7 mouse cellular contexts compared by ENCODE assay signal in the genomic region with DNA sequence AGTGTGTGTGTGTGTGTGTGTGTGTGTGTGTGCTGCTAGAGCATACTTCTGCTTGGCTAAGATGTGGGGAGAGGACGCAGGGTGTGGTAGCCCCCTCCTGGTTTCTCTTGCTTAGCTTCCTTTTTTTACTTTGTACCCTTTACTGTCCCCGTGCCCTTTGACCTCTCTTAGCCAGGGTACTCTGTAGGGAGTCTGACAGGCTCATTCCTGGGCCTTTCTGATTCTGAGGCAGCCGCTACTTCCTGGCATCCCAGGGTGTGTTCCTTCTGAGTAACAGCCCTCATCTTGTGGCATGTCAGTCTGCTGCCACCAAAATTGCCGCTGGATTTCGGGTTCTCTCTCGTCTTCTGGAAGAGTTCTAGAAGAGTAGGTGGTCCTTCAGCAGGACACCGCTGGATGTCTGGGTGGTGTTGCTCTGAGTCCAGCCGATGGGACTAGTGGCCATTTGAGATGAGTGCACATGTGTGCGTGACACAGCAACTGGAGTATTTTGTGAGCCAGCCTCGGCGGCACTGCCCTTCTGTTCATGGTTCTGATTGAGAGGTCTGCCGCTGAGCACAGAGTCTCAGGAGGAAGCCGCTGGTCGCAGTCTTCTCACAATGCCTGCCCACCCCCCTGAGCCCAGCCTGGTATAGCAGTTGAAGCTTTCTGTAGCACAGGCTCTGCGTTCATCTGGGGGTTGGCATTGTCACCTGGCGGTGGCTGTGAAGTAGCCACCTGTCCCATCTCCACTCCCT. TPM values are rescaled to one million over a fixed set of nuclear protein-coding genes. Genes with fewer than 3 reads are reported as not detected.
DNase-seq lines count a peak whose midpoint lies in the region; ATAC-seq and TF ChIP-seq lines count a peak whose summit lies in the region.

No protein-coding gene starts in this region.

- H3K9ac ChIP-seq in embryonic facial prominence, embryonic 14.5 days (ENCODE audit: low read depth, low read length), result peak overlapping the region; percentile 44
- H3K9ac ChIP-seq in intestine, embryonic 16.5 days (ENCODE audit: low read depth, low read length), result peak overlapping the region; percentile 50

- peaks cover 89% of the 10 kb centered on the region for H3K79me2 ChIP-seq in myocyte (ENCODE audit: control insufficient read depth, insufficient read depth)

- H3K27ac ChIP-seq in embryonic facial prominence, embryonic 14.5 days (replicated peaks; ENCODE audit: low read depth, low read length), result peak overlapping the region; percentile 85
- peak overlapping the region; percentile 91 for H3K27ac ChIP-seq in intestine, embryonic 16.5 days (ENCODE audit: low read length)

- peak overlapping the region; percentile 46 for H3K4me2 ChIP-seq in embryonic facial prominence, embryonic 14.5 days (ENCODE audit: low read depth, low read length)
- H3K4me2 ChIP-seq in intestine, embryonic 16.5 days (ENCODE audit: low read depth, low read length), result peak overlapping the region; percentile 32
- H3K4me2 ChIP-seq in myocyte (ENCODE audit: low read depth), result peak overlapping the region; percentile 81

- H3K4me1 ChIP-seq in embryonic facial prominence, embryonic 14.5 days (ENCODE audit: control insufficient read depth, insufficient read depth, low read length), result peaks cover 38% of the 10 kb centered on the region
- peaks cover 48% of the 10 kb centered on the region for H3K4me1 ChIP-seq in intestine, embryonic 16.5 days (ENCODE audit: control insufficient read depth, insufficient read depth, low read length)

- no peaks in the 10 kb centered on the region for H3K27me3 ChIP-seq in embryonic facial prominence, embryonic 14.5 days (replicated peaks; ENCODE audit: control insufficient read depth, insufficient read depth, low read length)
- no peaks in the 10 kb centered on the region for H3K27me3 ChIP-seq in intestine, embryonic 16.5 days (replicated peaks; ENCODE audit: control insufficient read depth, insufficient read depth, low read length)
- no peaks in the 10 kb centered on the region for H3K27me3 ChIP-seq in myocyte (ENCODE audit: control insufficient read depth, insufficient read depth, insufficient read length)

- H3K4me3 ChIP-seq in embryonic facial prominence, embryonic 14.5 days (ENCODE audit: low read depth, low read length), result no peak overlapping the region; the same call in 1 of the 2 replicates
- H3K4me3 ChIP-seq in intestine, embryonic 16.5 days (ENCODE audit: low read length), result peak overlapping the region; percentile 4; the same call in 1 of the 2 replicates
- peak overlapping the region; percentile 19 for H3K4me3 ChIP-seq in myocyte

- H3K36me3 ChIP-seq in embryonic facial prominence, embryonic 14.5 days (ENCODE audit: control insufficient read depth, insufficient read depth, low read length), result no peaks in the 10 kb centered on the region
- no peaks in the 10 kb centered on the region for H3K36me3 ChIP-seq in intestine, embryonic 16.5 days (ENCODE audit: control insufficient read depth, insufficient read depth, low read length)
- no peaks in the 10 kb centered on the region for H3K36me3 ChIP-seq in myocyte (ENCODE audit: control insufficient read depth, insufficient read depth)

- TF ChIP-seq POLR2A in myocyte (IDR thresholded peaks at IDR 0.05; ENCODE audit: insufficient read length, low read depth), result no peak

- 16% methylated on average over 16 of the region's 16 CpGs for WGBS in embryonic facial prominence, embryonic 14.5 days
- WGBS in intestine, embryonic 16.5 days, result 16% methylated on average over 16 of the region's 16 CpGs

- H3K9me3 ChIP-seq in embryonic facial prominence, embryonic 14.5 days (ENCODE audit: control insufficient read depth, low read length), result no peaks in the 10 kb centered on the region
- H3K9me3 ChIP-seq in intestine, embryonic 16.5 days (ENCODE audit: control insufficient read depth, low read length), result no peaks in the 10 kb centered on the region

- DNase-seq in 3134 (ENCODE audit: extremely low read depth, insufficient read length, low spot score) (peak; percentile 60), 416B (ENCODE audit: low read depth) (peak; percentile 57)
- DNase-seq in embryonic facial prominence, embryonic 14.5 days (ENCODE audit: low spot score), result no peak
- no peak for DNase-seq in adrenal gland, adult (ENCODE audit: inconsistent age in 2 of 2, low spot score in 1 of 2)
- DNase-seq in cerebellum, postnatal 10 days, result no peak

- peak overlapping the region; percentile 8 for H3ac ChIP-seq in myocyte (ENCODE audit: control insufficient read depth, insufficient read length)

- peak; percentile 26; the same call in 1 of the 2 replicates for ATAC-seq in embryonic facial prominence, embryonic 14.5 days (ENCODE audit: low read depth)
- peak; percentile 42 for ATAC-seq in intestine, embryonic 16.5 days

TF ChIP-seq in myocyte, 11 proteins besides CTCF, POLR2A, EP300 and RAD21:
- TF ChIP-seq SRF (IDR thresholded peaks at IDR 0.05; ENCODE audit: control insufficient read depth, insufficient read length, low read depth), result no peak
- peak in 2 of 3 experiments; percentile 37 to 49 for TF ChIP-seq MYOD1 (IDR thresholded peaks at IDR 0.05; ENCODE audit: control insufficient read depth in 1 of 3, insufficient read length in 2 of 3, low read depth in 2 of 3)
- peak; percentile 46 for TF ChIP-seq POLR2AphosphoS2 (IDR thresholded peaks at IDR 0.05; ENCODE audit: insufficient read length, low read depth)
- TF ChIP-seq E2F4 (IDR thresholded peaks at IDR 0.05; ENCODE audit: insufficient read depth), result no peak
- TF ChIP-seq REST (IDR thresholded peaks at IDR 0.05; ENCODE audit: insufficient read depth, insufficient read length), result no peak
- TF ChIP-seq CEBPB (IDR thresholded peaks at IDR 0.05; ENCODE audit: insufficient read depth, poor library complexity, severe bottlenecking), result no peak

RNA-seq across cellular contexts. Expression of a gene that starts 16.3 kb away (rescaled TPM):
- polyA plus RNA-seq in embryonic facial prominence, embryonic 14.5 days (2014; fragmentation: Nextera tagmentation; extraction: Ambion mirVana), result 63.0 and 66.0 TPM in 2 replicates
- 14.4 and 16.2 TPM in 2 replicates for polyA plus RNA-seq in intestine, embryonic 16.5 days (2015; fragmentation: Nextera tagmentation; extraction: Ambion mirVana)
- polyA plus RNA-seq in myocyte (2012; fragmentation: generic; extraction: Trizol), result 76.2 TPM

Comparison
In these comparisons a context has a peak if more than half of its experiments do, and no peak if none do; other contexts are left out.
1. DNase-seq: peak in 3134 (single experiment) and 416B (single experiment); none in embryonic facial prominence, embryonic 14.5 days (single experiment), adrenal gland, adult (0 of 2) and cerebellum, postnatal 10 days (0 of 2).
2. Peak in every context shown above with its lines, with median percentiles within 50 percentile points of each other: H3K4me2 ChIP-seq.